Mouse (Mus musculus) MEL-GATA-1-ER (cell line): ENCODE results near the gene Naglu.
"Not testable (repeated sequence)": the region's sequence is repeated elsewhere in the genome, so short reads cannot be mapped to it uniquely, and the experiment has no call there.

Experiments
- DNase-seq: peaks from one replicate; pipeline ENCODE4 v3.0.0-alpha.2; 2012; ENCODE audit warnings: low read depth; ENCODE audit errors: extremely low read depth

Naglu gene

DNA sequence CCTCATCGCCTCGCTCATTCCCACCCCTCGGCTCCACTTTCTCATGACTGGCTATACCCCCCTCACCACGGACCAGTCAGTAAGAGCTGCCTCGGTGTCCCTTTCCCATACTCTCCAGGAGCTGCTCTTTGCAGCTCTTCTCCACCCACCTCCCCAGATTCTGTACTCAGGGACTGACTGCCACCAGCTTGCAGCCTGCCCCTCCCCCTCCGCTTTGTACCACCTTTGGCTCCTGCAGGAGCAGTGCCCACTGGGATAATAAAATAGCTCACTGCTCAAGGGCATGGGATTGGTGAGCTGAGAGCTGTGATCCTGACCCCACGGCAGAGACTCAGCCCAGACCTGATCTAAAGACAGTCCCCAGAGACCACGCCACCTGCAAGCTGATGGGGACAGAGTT is 54.7 kb downstream of the Naglu start:
- not testable (repeated sequence) for DNase-seq

DNA sequence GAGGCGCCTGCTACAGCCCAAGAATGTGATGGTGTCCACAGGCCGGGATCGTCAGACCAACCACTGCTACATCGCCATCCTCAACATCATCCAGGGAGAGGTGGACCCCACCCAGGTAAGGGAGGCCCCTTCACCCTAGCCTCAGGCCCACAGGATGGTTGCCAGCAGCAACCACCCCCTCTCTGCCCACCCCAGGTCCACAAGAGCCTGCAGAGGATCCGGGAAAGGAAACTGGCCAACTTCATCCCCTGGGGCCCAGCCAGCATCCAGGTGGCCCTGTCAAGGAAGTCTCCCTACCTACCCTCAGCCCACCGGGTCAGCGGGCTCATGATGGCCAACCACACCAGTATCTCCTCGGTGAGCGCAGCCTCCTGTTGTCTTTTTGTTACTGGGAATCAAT is 55.2 kb downstream of the Naglu start:
- not testable (repeated sequence) for DNase-seq

DNA sequence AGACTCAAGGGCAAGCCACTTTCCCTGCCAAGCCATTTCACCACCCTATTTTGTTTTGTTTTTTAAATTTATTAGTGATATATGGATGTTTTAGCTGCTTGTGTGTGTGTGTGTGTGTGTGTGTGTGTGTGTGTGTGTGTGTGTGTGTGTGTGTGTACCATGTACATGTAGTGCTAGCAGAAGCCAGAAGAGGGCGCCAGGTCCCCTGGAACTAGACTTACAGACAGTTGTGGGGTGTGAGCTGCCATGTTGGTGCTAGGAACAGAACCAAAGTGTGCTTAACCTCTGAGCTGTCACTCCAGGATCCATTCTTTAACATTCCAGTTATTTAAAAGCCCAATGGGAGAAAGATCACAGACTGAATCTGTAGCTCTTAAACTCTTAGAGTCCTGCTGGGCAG is 57.3 kb downstream of the Naglu start:
- no peak for DNase-seq
